Mouse (Mus musculus) midbrain, embryonic 16.5 days (tissue): Measurements from ENCODE around the gene Agbl4. TPM values are rescaled to one million over a fixed set of nuclear protein-coding genes. Genes with fewer than 3 reads are reported as not detected.

Source experiments
- ATAC-seq: fragments of 200-750 bp; cut with Nextera tagmentation; 2 replicates; pipeline ENCODE4 v1.8.0; 2017; ENCODE audit warnings: moderate TSS enrichment
- H3K27ac ChIP-seq: fragments of 300-500 bp; sonication (generic); 2 replicates; pipeline ENCODE4 v1.5.1; 2014; ENCODE audit warnings: mild to moderate bottlenecking, low read length, mixed read lengths
- H3K27me3 ChIP-seq: fragments of 300-500 bp; sonication (generic); 2 replicates; pipeline ENCODE4 v1.6.1; 2014; ENCODE audit warnings: low read depth, low read length, mixed read lengths; ENCODE audit not compliant: control insufficient read depth, insufficient read depth
- H3K36me3 ChIP-seq: fragments of 300-500 bp; sonication (generic); 2 replicates; pipeline ENCODE4 v1.6.1; 2014; ENCODE audit warnings: mild to moderate bottlenecking, low read length, moderate library complexity, mixed read lengths; ENCODE audit not compliant: control insufficient read depth, insufficient read depth
- H3K4me1 ChIP-seq: fragments of 300-500 bp; sonication (generic); 2 replicates; pipeline ENCODE4 v1.6.1; 2014; ENCODE audit warnings: mild to moderate bottlenecking, low read length, mixed read lengths; ENCODE audit not compliant: control insufficient read depth, insufficient read depth
- H3K4me2 ChIP-seq: fragments of 300-500 bp; sonication (generic); 2 replicates; pipeline ENCODE4 v1.6.1; 2014; ENCODE audit warnings: mild to moderate bottlenecking, low read length, mixed read lengths
- H3K4me3 ChIP-seq: fragments of 300-500 bp; sonication (generic); 2 replicates; pipeline ENCODE4 v1.5.1; 2014; ENCODE audit warnings: low read depth, mild to moderate bottlenecking, low read length, moderate library complexity, mixed read lengths
- H3K9ac ChIP-seq: fragments of 300-500 bp; sonication (generic); 2 replicates; pipeline ENCODE4 v1.6.1; 2014; ENCODE audit warnings: low read depth, low read length, mixed read lengths
- H3K9me3 ChIP-seq: fragments of 300-500 bp; sonication (generic); replicated peaks from 2 replicates; pipeline ENCODE4 v1.6.1; 2014; ENCODE audit warnings: mild to moderate bottlenecking, low read length, mixed read lengths; ENCODE audit not compliant: control insufficient read depth, poor library complexity, severe bottlenecking
- WGBS: fragments of 180-500 bp; shearing (Covaris S2); extraction: QIAGEN DNeasy Blood & Tissue Kit; methylation state at CpG from one replicate; pipeline ENCODE4 v1.1.7; 2014; 5-methylcytosine and 5-hydroxymethylcytosine counted together
- polyA plus RNA-seq: library from polyadenylated mRNA; unstranded; fragments of >200 nt; fragmentation: Nextera tagmentation; extraction: Ambion mirVana; gene quantifications from 2 replicates; pipeline ENCODE4 v1.2.1, GENCODE M21; 2015

The Agbl4 gene
- polyA plus RNA-seq, 1 experiment from 2014 or later: 4.5 TPM

DNA sequence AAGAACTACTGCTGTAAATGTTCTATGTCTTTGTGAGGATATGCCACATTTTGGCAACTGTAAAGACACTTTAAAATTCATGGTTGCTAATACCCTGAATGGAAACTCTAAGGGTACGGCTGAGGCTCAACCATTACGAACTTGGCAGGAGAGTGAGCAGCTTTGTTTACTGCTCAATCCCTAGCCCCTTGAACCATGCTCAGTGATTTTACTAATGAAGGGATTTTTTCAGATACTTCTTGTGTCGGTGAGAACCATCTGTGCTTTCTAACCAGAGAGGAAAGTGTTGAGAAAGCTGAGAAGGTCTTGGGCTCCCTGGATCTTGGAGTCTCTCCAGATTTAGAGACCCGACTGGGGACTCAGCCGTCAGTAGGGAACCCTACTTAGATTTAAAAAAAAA lies 1286.4 kb downstream of the Agbl4 start:
- 59% methylated on average over 5 of the region's 5 CpGs for WGBS
- no peak overlapping the region for H3K4me2 ChIP-seq
- ATAC-seq: no peak
- no peaks in the 10 kb centered on the region for H3K36me3 ChIP-seq
- H3K27me3 ChIP-seq: no peaks in the 10 kb centered on the region
- H3K4me3 ChIP-seq: no peak overlapping the region
- peaks cover 5% of the 10 kb centered on the region; the same call in 1 of the 2 replicates for H3K4me1 ChIP-seq
- no peak overlapping the region for H3K27ac ChIP-seq
- H3K9me3 ChIP-seq: no peaks in the 10 kb centered on the region
- H3K9ac ChIP-seq: no peak overlapping the region

- ATAC-seq: peak; percentile 39; the same call in 1 of the 2 replicates
- 64% methylated on average over 2 of the region's 2 CpGs for WGBS
These were observed 1288.5 kb downstream of the Agbl4 start for GRCm38 (mm10) chr4:111685951-111686350.

GRCm38 (mm10) chr4:111686951-111687350 lies 1289.5 kb downstream of the Agbl4 start:
- Histone ChIP-seq H3K4me1 (peaks cover 7% of the 10 kb centered on the region; the same call in 1 of the 2 replicates), H3K9me3 (no peaks in the 10 kb centered on the region), H3K27me3 (no peaks in the 10 kb centered on the region), H3K4me3 (no peak overlapping the region), H3K9ac (no peak overlapping the region), H3K27ac (no peak overlapping the region), H3K36me3 (no peaks in the 10 kb centered on the region), H3K4me2 (peak overlapping the region; percentile 31)
- WGBS: 4% methylated on average over 9 of the region's 9 CpGs
- peak; percentile 76 for ATAC-seq

More at GRCm38 (mm10) chr4:111685951-111686350, 1288.5 kb downstream of the Agbl4 start:
- no peak overlapping the region for H3K9ac ChIP-seq
- no peaks in the 10 kb centered on the region for H3K36me3 ChIP-seq
- H3K9me3 ChIP-seq: no peaks in the 10 kb centered on the region
- H3K27me3 ChIP-seq: no peaks in the 10 kb centered on the region
- H3K27ac ChIP-seq: no peak overlapping the region
- no peak overlapping the region for H3K4me2 ChIP-seq
- no peak overlapping the region for H3K4me3 ChIP-seq
- peaks cover 5% of the 10 kb centered on the region; the same call in 1 of the 2 replicates for H3K4me1 ChIP-seq

- WGBS: 19% methylated on average over 6 of the region's 6 CpGs
- H3K4me3 ChIP-seq: no peak overlapping the region
- H3K27ac ChIP-seq: no peak overlapping the region
- no peak overlapping the region for H3K9ac ChIP-seq
- H3K4me2 ChIP-seq: peak overlapping the region; percentile 21
- H3K36me3 ChIP-seq: no peaks in the 10 kb centered on the region
- H3K9me3 ChIP-seq: no peaks in the 10 kb centered on the region
- peak; percentile 49 for ATAC-seq
- H3K27me3 ChIP-seq: no peaks in the 10 kb centered on the region
- peaks cover 7% of the 10 kb centered on the region; the same call in 1 of the 2 replicates for H3K4me1 ChIP-seq
These were observed 1290.2 kb downstream of the Agbl4 start for GRCm38 (mm10) chr4:111687613-111688012.

DNA sequence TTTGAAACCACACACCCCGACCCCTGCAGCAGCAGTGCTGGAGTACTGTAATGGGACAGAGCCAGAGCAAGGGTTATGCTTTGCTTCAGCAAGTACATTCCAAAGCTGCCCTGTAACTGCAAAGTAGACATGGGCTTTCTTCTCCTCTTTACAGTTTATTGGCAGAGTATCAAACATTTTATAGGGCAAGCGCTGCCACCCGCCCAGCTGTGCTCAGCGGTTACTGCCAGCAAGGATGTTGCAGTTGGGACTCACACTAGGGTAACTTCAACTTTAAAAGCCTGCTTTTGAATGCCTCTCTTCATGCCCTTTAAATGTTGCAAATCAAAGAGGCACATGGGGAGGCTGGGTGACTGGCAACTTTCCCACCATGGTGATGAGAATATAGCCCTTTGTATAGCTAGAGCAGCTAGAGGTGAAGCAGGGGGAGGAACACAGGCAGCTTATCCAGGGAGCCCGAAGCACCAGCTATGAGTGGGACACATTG lies 1293.6 kb downstream of the Agbl4 start:
- Histone ChIP-seq H3K9ac (no peak overlapping the region), H3K36me3 (no peaks in the 10 kb centered on the region), H3K27ac (no peak overlapping the region), H3K4me1 (peaks cover 7% of the 10 kb centered on the region; the same call in 1 of the 2 replicates), H3K4me3 (no peak overlapping the region), H3K4me2 (no peak overlapping the region), H3K9me3 (no peaks in the 10 kb centered on the region), H3K27me3 (no peaks in the 10 kb centered on the region)
- 35% methylated on average over 5 of the region's 5 CpGs for WGBS
- peak; percentile 84 for ATAC-seq

DNA sequence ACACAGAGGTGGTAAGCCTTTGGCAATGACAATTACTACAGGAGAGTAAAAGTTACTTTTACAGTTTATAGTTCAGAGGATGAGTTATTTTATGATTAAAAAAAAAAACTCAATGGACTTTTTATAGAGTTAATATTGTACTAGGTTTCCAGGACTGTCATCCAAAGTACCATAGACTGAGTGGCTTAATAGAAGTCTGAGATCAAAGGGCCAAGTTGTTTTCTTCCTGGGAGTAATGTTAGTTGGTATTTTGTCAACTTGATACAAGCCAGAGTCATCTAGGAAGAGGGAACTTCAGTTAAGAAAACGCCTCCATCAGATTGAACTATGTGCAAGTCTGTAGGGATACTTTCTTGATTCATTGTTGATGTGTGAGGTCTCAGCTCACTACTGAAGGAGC lies 1303.9 kb downstream of the Agbl4 start:
- WGBS: 87% methylated on average over 1 of the region's 1 CpGs
- no peak overlapping the region for H3K4me3 ChIP-seq

GRCm38 (mm10) chr4:111704126-111704525 lies 1306.7 kb downstream of the Agbl4 start:
- H3K27ac ChIP-seq: no peak overlapping the region
- H3K9ac ChIP-seq: no peak overlapping the region
- H3K27me3 ChIP-seq: no peaks in the 10 kb centered on the region
- ATAC-seq: no peak
- no peak overlapping the region for H3K4me3 ChIP-seq
- H3K9me3 ChIP-seq: no peaks in the 10 kb centered on the region
- no peak overlapping the region for H3K4me2 ChIP-seq
- H3K36me3 ChIP-seq: no peaks in the 10 kb centered on the region
- no peaks in the 10 kb centered on the region for H3K4me1 ChIP-seq
- 94% methylated on average over 2 of the region's 2 CpGs for WGBS

More for the DNA sequence above, 1303.9 kb downstream of the Agbl4 start:
- H3K4me2 ChIP-seq: no peak overlapping the region
- no peak overlapping the region for H3K9ac ChIP-seq
- H3K27ac ChIP-seq: no peak overlapping the region
- no peak for ATAC-seq
- no peaks in the 10 kb centered on the region for H3K4me1 ChIP-seq
- no peaks in the 10 kb centered on the region for H3K36me3 ChIP-seq
- H3K27me3 ChIP-seq: no peaks in the 10 kb centered on the region
- no peaks in the 10 kb centered on the region for H3K9me3 ChIP-seq

DNA sequence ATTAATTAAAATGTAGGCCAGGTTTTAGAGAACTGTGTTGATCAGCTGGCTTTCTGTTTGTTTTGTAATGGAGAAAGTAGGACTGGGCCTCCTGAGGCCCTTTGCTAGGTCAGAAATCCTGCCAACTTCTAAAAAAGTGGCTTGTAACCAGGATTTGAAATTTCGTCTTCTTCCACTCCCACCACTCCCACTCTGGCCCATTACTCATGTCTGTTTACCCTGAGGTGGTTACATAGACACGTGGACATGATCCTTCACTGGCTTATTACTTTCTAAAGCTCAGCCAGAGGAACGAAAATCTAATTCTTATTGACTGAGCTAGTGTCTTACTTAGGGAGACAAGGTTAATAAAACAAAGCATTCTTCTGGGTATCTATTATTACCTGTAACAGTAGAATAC lies 1307.5 kb downstream of the Agbl4 start:
- H3K27ac ChIP-seq: no peak overlapping the region
- H3K4me2 ChIP-seq: no peak overlapping the region
- WGBS: 76% methylated on average over 3 of the region's 3 CpGs
- H3K36me3 ChIP-seq: no peaks in the 10 kb centered on the region
- H3K4me3 ChIP-seq: no peak overlapping the region
- H3K9me3 ChIP-seq: no peaks in the 10 kb centered on the region
- no peaks in the 10 kb centered on the region for H3K4me1 ChIP-seq
- no peaks in the 10 kb centered on the region for H3K27me3 ChIP-seq
- no peak overlapping the region for H3K9ac ChIP-seq
- ATAC-seq: no peak
